Mouse (Mus musculus): ENCODE results near the gene Dnaic1. TPM values are rescaled to one million over a fixed set of nuclear protein-coding genes. Genes with fewer than 3 reads are reported as not detected.

Dnaic1 gene
- polyA plus RNA-seq, 1 experiment from 2014 or later, result 1.5 TPM

- ATAC-seq (ENCODE audit: low FRiP score), result no peak
- Histone ChIP-seq H3K36me3 (replicated peaks) (peaks cover 8% of the 10 kb centered on the region), H3K9ac (0 out of 2 replicates have a peak overlapping the region, but pooled peaks have one; percentile 8), H3K4me2 (peak overlapping the region; percentile 81), H3K27ac (no peak overlapping the region), H3K27me3 (0 out of 2 replicates have a peak, but pooled peaks cover 20% of the 10 kb centered on the region), H3K9me3 (no peaks in the 10 kb centered on the region), H3K4me3 (replicated peaks) (peak overlapping the region; percentile 77; the same call in 1 of the 2 replicates), H3K4me1 (peaks cover 61% of the 10 kb centered on the region)
- 94% methylated on average over 10 of the region's 10 CpGs for WGBS
Observed at GRCm38 (mm10) chr4:41638186-41638731, 68.7 kb downstream of the Dnaic1 start.

- peak overlapping the region; percentile 94 for H3K9ac ChIP-seq
- H3K4me2 ChIP-seq, result peak overlapping the region; percentile 81
- peaks cover 8% of the 10 kb centered on the region for H3K36me3 ChIP-seq (replicated peaks)
- no peak for ATAC-seq (ENCODE audit: low FRiP score)
- H3K9me3 ChIP-seq, result no peaks in the 10 kb centered on the region
- no peak overlapping the region for H3K27ac ChIP-seq
- WGBS, result 85% methylated on average over 6 of the region's 6 CpGs
- peaks cover 58% of the 10 kb centered on the region for H3K4me1 ChIP-seq
- H3K27me3 ChIP-seq, result 0 out of 2 replicates have a peak, but pooled peaks cover 20% of the 10 kb centered on the region
- H3K4me3 ChIP-seq (replicated peaks), result peak overlapping the region; percentile 77
Observed at GRCm38 (mm10) chr4:41638828-41639213, 69.2 kb downstream of the Dnaic1 start.

DNA sequence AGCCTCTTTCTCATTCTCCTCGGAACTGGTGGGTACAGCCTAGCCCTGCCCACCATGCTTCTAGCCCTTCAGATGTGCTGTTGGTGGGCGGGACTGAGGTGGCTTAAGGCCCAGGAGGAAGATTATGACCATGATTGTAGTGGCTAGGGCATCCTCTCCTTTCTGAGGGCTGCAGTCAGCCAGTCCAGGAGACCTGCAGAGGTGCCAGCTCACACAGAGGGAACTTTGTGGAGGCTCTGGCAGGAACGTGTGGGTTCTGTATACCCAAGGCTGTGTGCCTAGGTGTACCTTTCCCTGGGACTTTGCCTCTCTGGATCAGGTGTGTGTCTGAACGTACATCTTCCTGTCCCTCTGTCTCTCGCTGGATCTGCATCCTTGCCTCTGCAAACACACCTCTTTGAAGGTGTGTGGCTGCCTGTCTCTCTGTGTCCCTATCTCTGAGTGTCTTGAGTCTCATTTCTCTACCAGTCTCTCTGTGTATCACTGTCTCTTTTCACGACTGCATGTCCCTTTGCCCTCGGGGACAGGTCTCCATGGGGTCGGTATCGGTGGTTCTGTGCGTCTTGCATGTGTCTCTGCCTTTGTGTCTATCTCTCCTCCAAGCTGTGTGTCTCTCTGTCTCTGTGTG, 69.8 kb downstream of the Dnaic1 start:
- peak overlapping the region; percentile 94 for H3K9ac ChIP-seq
- WGBS, result 10% methylated on average over 10 of the region's 10 CpGs
- peak overlapping the region; percentile 77 for H3K4me3 ChIP-seq (replicated peaks)
- H3K4me2 ChIP-seq, result peak overlapping the region; percentile 81
- H3K4me1 ChIP-seq, result peaks cover 53% of the 10 kb centered on the region
- H3K36me3 ChIP-seq (replicated peaks), result peaks cover 8% of the 10 kb centered on the region
- no peak for ATAC-seq (ENCODE audit: low FRiP score)
- no peaks in the 10 kb centered on the region for H3K9me3 ChIP-seq
- H3K27me3 ChIP-seq, result 0 out of 2 replicates have a peak, but pooled peaks cover 20% of the 10 kb centered on the region
- H3K27ac ChIP-seq, result peak overlapping the region; percentile 88

GRCm38 (mm10) chr4:41639913-41640507, 70.4 kb downstream of the Dnaic1 start, which contains the start of gene Enho:
Gene Enho, minus strand, starts transcription at chr4:41640324.
- Histone ChIP-seq H3K4me2 (peak within 1 kb of the TSS; percentile 81), H3K9me3 (no peaks in the 10 kb centered on the region), H3K36me3 (replicated peaks) (peaks cover 8% of the 10 kb centered on the region), H3K4me3 (replicated peaks) (peak within 1 kb of the TSS; percentile 77), H3K27ac (peak within 1 kb of the TSS; percentile 88), H3K4me1 (peaks cover 48% of the 10 kb centered on the region), H3K9ac (peak within 1 kb of the TSS; percentile 94), H3K27me3 (0 out of 2 replicates have a peak, but pooled peaks cover 17% of the 10 kb centered on the region)
- ATAC-seq (ENCODE audit: low FRiP score), result peak; percentile 94
- under 1% methylated on average over 57 of the region's 74 CpGs for WGBS

- no peak overlapping the region for H3K4me3 ChIP-seq (replicated peaks)
- peaks cover 8% of the 10 kb centered on the region for H3K36me3 ChIP-seq (replicated peaks)
- WGBS, result 78% methylated on average over 6 of the region's 6 CpGs
- peaks cover 35% of the 10 kb centered on the region for H3K4me1 ChIP-seq
- H3K27me3 ChIP-seq, result 0 out of 2 replicates have a peak, but pooled peaks cover 17% of the 10 kb centered on the region
- no peak overlapping the region for H3K9ac ChIP-seq
- H3K4me2 ChIP-seq, result no peak overlapping the region
- no peaks in the 10 kb centered on the region for H3K9me3 ChIP-seq
- ATAC-seq (ENCODE audit: low FRiP score), result no peak
- H3K27ac ChIP-seq, result no peak overlapping the region
Observed at GRCm38 (mm10) chr4:41641199-41641822, 71.7 kb downstream of the Dnaic1 start.

DNA sequence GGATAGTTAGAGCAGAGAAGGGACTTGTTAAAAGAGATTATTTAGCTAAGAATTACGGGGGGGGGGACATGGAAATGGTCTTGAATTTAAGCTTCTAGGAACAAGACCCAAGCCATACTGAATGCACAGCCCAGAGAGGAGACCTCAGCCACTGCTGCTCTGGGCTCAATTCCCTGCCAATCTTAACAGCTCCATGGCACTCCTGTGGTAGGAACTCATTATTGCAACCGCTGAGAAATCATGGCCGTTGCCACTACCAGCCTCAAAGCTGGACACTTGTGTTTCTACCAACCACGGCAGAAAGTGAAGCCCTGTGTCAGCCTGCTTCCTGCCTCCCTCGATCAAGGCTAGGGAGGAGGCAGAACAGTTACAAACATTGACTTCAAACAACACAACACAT, 75.9 kb downstream of the Dnaic1 start:
- Histone ChIP-seq H3K27ac (no peak overlapping the region), H3K4me1 (peaks cover 20% of the 10 kb centered on the region), H3K9me3 (no peaks in the 10 kb centered on the region), H3K4me2 (no peak overlapping the region), H3K36me3 (replicated peaks) (no peaks in the 10 kb centered on the region), H3K9ac (no peak overlapping the region), H3K4me3 (replicated peaks) (no peak overlapping the region), H3K27me3 (peaks cover 4% of the 10 kb centered on the region; the same call in 1 of the 2 replicates)
- 37% methylated on average over 5 of the region's 5 CpGs for WGBS
- no peak for ATAC-seq (ENCODE audit: low FRiP score)

GRCm38 (mm10) chr4:41648157-41648556, 78.6 kb downstream of the Dnaic1 start:
- Histone ChIP-seq H3K4me2 (no peak overlapping the region), H3K27me3 (peaks cover under 1% of the 10 kb centered on the region; the same call in 1 of the 2 replicates), H3K4me3 (replicated peaks) (no peak overlapping the region), H3K36me3 (replicated peaks) (no peaks in the 10 kb centered on the region), H3K9me3 (no peaks in the 10 kb centered on the region), H3K9ac (0 out of 2 replicates have a peak overlapping the region, but pooled peaks have one; percentile 21), H3K27ac (no peak overlapping the region), H3K4me1 (peaks cover 15% of the 10 kb centered on the region)
- WGBS, result 11% methylated on average over 4 of the region's 4 CpGs
- no peak for ATAC-seq (ENCODE audit: low FRiP score)

DNA sequence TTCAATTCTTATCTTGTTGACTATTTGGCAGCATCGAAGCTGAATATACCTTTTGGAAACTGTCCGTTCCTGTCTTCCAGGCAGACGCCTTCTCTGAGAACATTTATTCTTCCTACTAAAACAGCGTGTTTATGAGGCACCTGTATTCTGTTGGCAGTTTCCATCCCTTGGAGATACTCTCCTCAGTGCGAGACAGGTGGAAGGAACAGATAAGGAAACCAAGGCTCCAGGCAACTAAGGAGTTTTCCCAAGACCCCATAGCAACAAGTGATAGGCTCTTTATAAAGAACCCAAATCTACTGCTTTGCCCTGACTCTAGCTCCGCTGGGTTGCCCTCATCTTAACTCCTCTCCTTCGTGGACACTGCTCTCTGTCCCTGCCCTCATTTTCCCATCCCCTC, 79.1 kb downstream of the Dnaic1 start:
- no peak for ATAC-seq (ENCODE audit: low FRiP score)
- Histone ChIP-seq H3K4me2 (no peak overlapping the region), H3K9ac (0 out of 2 replicates have a peak overlapping the region, but pooled peaks have one; percentile 21), H3K27ac (no peak overlapping the region), H3K36me3 (replicated peaks) (no peaks in the 10 kb centered on the region), H3K4me3 (replicated peaks) (no peak overlapping the region), H3K9me3 (no peaks in the 10 kb centered on the region), H3K27me3 (peaks cover 2% of the 10 kb centered on the region; the same call in 1 of the 2 replicates), H3K4me1 (peaks cover 17% of the 10 kb centered on the region)
- WGBS, result 62% methylated on average over 7 of the region's 7 CpGs

- Histone ChIP-seq H3K36me3 (replicated peaks) (peaks cover 22% of the 10 kb centered on the region), H3K9ac (0 out of 2 replicates have a peak overlapping the region, but pooled peaks have one; percentile 12), H3K27ac (peak overlapping the region; percentile 44; the same call in 1 of the 2 replicates), H3K27me3 (peaks cover 2% of the 10 kb centered on the region; the same call in 1 of the 2 replicates), H3K4me3 (replicated peaks) (no peak overlapping the region), H3K4me2 (no peak overlapping the region), H3K4me1 (peaks cover 24% of the 10 kb centered on the region), H3K9me3 (no peaks in the 10 kb centered on the region)
- no peak for ATAC-seq (ENCODE audit: low FRiP score)
- 34% methylated on average over 6 of the region's 6 CpGs for WGBS
Observed at GRCm38 (mm10) chr4:41653296-41653695, 83.7 kb downstream of the Dnaic1 start.

DNA sequence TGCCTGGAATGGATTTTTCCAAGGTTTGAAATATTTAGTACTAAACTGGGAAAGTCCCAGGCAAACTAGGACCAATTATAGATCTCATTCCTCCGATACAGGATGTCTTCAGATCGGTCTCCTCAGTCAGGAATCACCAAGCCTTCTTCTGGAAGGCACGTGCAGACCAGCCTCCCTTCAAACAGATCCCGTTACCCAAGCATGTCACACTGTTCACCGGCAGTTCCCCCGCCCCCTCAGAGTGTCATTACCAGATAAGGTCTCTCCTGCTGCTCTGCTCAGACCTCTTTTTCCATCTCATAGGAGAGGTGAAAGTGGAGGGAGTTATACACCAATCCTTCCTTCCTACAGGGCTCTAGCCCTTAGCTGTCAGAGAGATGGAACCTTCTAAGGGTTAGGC, 84.2 kb downstream of the Dnaic1 start:
- Histone ChIP-seq H3K36me3 (replicated peaks) (peaks cover 23% of the 10 kb centered on the region), H3K27ac (peak overlapping the region; percentile 44), H3K4me1 (peaks cover 24% of the 10 kb centered on the region), H3K4me2 (no peak overlapping the region), H3K27me3 (peaks cover 4% of the 10 kb centered on the region; the same call in 1 of the 2 replicates), H3K9me3 (no peaks in the 10 kb centered on the region), H3K9ac (no peak overlapping the region), H3K4me3 (replicated peaks) (no peak overlapping the region)
- no peak for ATAC-seq (ENCODE audit: low FRiP score)
- 65% methylated on average over 6 of the region's 6 CpGs for WGBS

DNA sequence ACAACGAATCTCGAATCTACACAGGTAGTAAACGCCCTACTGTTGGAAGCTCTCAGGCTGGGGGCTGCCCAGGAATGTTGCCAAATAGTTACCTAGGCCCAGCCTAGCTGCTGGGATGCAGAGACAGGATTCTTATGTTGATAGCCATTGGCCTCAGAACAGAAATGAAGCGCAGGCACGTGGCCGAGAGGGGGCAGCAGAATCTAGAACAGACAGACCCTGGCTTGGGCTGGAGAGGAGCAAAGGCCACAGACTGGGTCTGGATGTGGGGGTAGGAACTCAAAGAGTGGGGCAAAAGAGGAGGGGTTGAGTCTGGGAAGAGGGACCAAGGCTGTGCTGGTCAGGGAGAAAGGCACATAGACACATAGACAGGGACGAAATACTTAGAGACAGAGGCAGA, 84.6 kb downstream of the Dnaic1 start:
- H3K4me2 ChIP-seq, result no peak overlapping the region
- H3K27ac ChIP-seq, result peak overlapping the region; percentile 44
- peaks cover 26% of the 10 kb centered on the region for H3K4me1 ChIP-seq

GRCm38 (mm10) chr4:41655525-41655924, 86.0 kb downstream of the Dnaic1 start:
- no peak overlapping the region for H3K4me3 ChIP-seq (replicated peaks)
- H3K9me3 ChIP-seq, result no peaks in the 10 kb centered on the region
- ATAC-seq (ENCODE audit: low FRiP score), result no peak
- peaks cover 13% of the 10 kb centered on the region; the same call in 1 of the 2 replicates for H3K27me3 ChIP-seq
- no peak overlapping the region for H3K4me2 ChIP-seq
- 0 out of 2 replicates have a peak overlapping the region, but pooled peaks have one; percentile 19 for H3K27ac ChIP-seq
- peaks cover 39% of the 10 kb centered on the region for H3K4me1 ChIP-seq
- no peak overlapping the region for H3K9ac ChIP-seq
- H3K36me3 ChIP-seq (replicated peaks), result peaks cover 29% of the 10 kb centered on the region
- 85% methylated on average over 2 of the region's 2 CpGs for WGBS

More for the DNA sequence above, 84.6 kb downstream of the Dnaic1 start:
- Histone ChIP-seq H3K36me3 (replicated peaks) (peaks cover 23% of the 10 kb centered on the region), H3K9ac (no peak overlapping the region), H3K27me3 (peaks cover 9% of the 10 kb centered on the region; the same call in 1 of the 2 replicates), H3K4me3 (replicated peaks) (no peak overlapping the region), H3K9me3 (no peaks in the 10 kb centered on the region)
- peak; percentile 18; the same call in 1 of the 2 replicates for ATAC-seq (ENCODE audit: low FRiP score)
- WGBS, result 12% methylated on average over 7 of the region's 7 CpGs
